Mouse (Mus musculus) E14TG2a.4 (cell line): Measurements from ENCODE around the gene 2010111I01Rik.

Experiments
- CTCF ChIP-seq: conservative IDR thresholded peaks from 2 replicates; pipeline ENCODE4 v1.5.1; 2014; ENCODE audit warnings: low read length
- NANOG ChIP-seq: IDR thresholded peaks from 2 replicates; pipeline ENCODE4 v1.6.1; 2014; ENCODE audit warnings: borderline replicate concordance, low read length, mixed read lengths
- POU5F1 ChIP-seq: IDR thresholded peaks from 2 replicates; pipeline ENCODE4 v1.6.1; 2014; ENCODE audit warnings: low read length, borderline replicate concordance

- TF ChIP-seq CTCF (no peak), POU5F1 (no peak), NANOG (no peak)
Measured at GRCm38 (mm10) chr13:63117495-63118184, 152.9 kb downstream of the 2010111I01Rik start.
